Mouse (Mus musculus): ENCODE data around the gene Pde4a. TPM values are rescaled to one million over a fixed set of nuclear protein-coding genes. Genes with fewer than 3 reads are reported as not detected.

Gene Pde4a
- total and polyA plus RNA-seq, 3 experiments = 1.7 to 7.6 (median 4.8) TPM

GRCm38 (mm10) chr9:21197981-21198380 is 32.5 kb downstream of the Pde4a start:
- Histone ChIP-seq H3K27ac (ENCODE audit: insufficient read depth, low read depth) (no peak overlapping the region), H3K4me1 (ENCODE audit: control insufficient read depth in 1 of 2, insufficient read depth in 2 of 2) (peaks cover 33 to 78% of the 10 kb centered on the region in 2 experiments), H3K9ac (ENCODE audit: insufficient read depth, low read depth) (no peak overlapping the region), H3K4me3 (replicated peaks in 1 of 3; ENCODE audit: low read depth in 2 of 3, low read length in 2 of 3, poor library complexity in 1 of 3) (no peak overlapping the region), H3K79me2 (replicated peaks; ENCODE audit: control insufficient read depth, extremely low read depth, insufficient read depth, poor library complexity, severe bottlenecking) (no peaks in the 10 kb centered on the region), H3K9me3 (replicated peaks; ENCODE audit: low read length) (no peaks in the 10 kb centered on the region), H3K36me3 (replicated peaks in 1 of 2; ENCODE audit: control insufficient read depth in 1 of 2, insufficient read depth in 1 of 2, low read length in 1 of 2) (peaks cover 29 to 58% of the 10 kb centered on the region in 2 experiments), H3K4me2 (ENCODE audit: insufficient read depth, low read depth, poor library complexity, severe bottlenecking) (no peak overlapping the region), H3K27me3 (replicated peaks) (no peaks in the 10 kb centered on the region)
- in situ Hi-C loops (cut with MboI; ENCODE audit: low pct_ligation_motif_present, low pct_unique_long_range_greater_than_20kb, low sequenced_read_pairs) (no loop called here), dilution Hi-C loops (cut with MboI; ENCODE audit: extremely low pct_ligation_motif_present, extremely low pct_unique_long_range_greater_than_20kb, low sequenced_read_pairs) (no loop called here)
- TF ChIP-seq POLR2AphosphoS2 (IDR thresholded peaks at IDR 0.05; ENCODE audit: low read depth, low read length) = no peak
- TF ChIP-seq BHLHE40 (IDR thresholded peaks at IDR 0.05; ENCODE audit: low read depth, low read length) = no peak
- TF ChIP-seq IRF4 (IDR thresholded peaks at IDR 0.05; ENCODE audit: low read depth, low read length) = no peak
- TF ChIP-seq ETS1 (conservative IDR thresholded peaks at IDR 0.05; ENCODE audit: low read depth, low read length) = no peak
- TF ChIP-seq UBTF (IDR thresholded peaks at IDR 0.05; ENCODE audit: low read depth, low read length) = no peak
- TF ChIP-seq JUND (conservative IDR thresholded peaks at IDR 0.05; ENCODE audit: low read depth, low read length) = no peak
- TF ChIP-seq NELFE (IDR thresholded peaks at IDR 0.05; ENCODE audit: low read depth, low read length) = no peak
- TF ChIP-seq CHD2 (IDR thresholded peaks at IDR 0.05; ENCODE audit: low read length) = no peak
- TF ChIP-seq JUN (IDR thresholded peaks at IDR 0.05; ENCODE audit: insufficient read depth, low read depth, low read length) = no peak
- DNase-seq (ENCODE audit: extremely low read depth) = no peak

- Histone ChIP-seq H3K4me2 (ENCODE audit: insufficient read depth, low read depth, poor library complexity, severe bottlenecking) (no peak overlapping the region), H3K27ac (ENCODE audit: insufficient read depth, low read depth) (no peak overlapping the region), H3K9ac (ENCODE audit: insufficient read depth, low read depth) (no peak overlapping the region), H3K79me2 (replicated peaks; ENCODE audit: control insufficient read depth, extremely low read depth, insufficient read depth, poor library complexity, severe bottlenecking) (no peaks in the 10 kb centered on the region), H3K4me1 (ENCODE audit: control insufficient read depth in 1 of 2, insufficient read depth in 2 of 2) (peaks cover 37 to 87% of the 10 kb centered on the region in 2 experiments), H3K27me3 (replicated peaks) (no peaks in the 10 kb centered on the region), H3K36me3 (replicated peaks in 1 of 2; ENCODE audit: control insufficient read depth in 1 of 2, insufficient read depth in 1 of 2, low read length in 1 of 2) (peaks cover 34 to 57% of the 10 kb centered on the region in 2 experiments), H3K9me3 (replicated peaks; ENCODE audit: low read length) (no peaks in the 10 kb centered on the region), H3K4me3 (replicated peaks in 1 of 3; ENCODE audit: low read depth in 2 of 3, low read length in 2 of 3, poor library complexity in 1 of 3) (no peak overlapping the region)
- dilution Hi-C loops (cut with MboI; ENCODE audit: extremely low pct_ligation_motif_present, extremely low pct_unique_long_range_greater_than_20kb, low sequenced_read_pairs) = no loop called here
- in situ Hi-C loops (cut with MboI; ENCODE audit: low pct_ligation_motif_present, low pct_unique_long_range_greater_than_20kb, low sequenced_read_pairs) = no loop called here
- no peak for TF ChIP-seq CHD2 (IDR thresholded peaks at IDR 0.05; ENCODE audit: low read length)
- peak; percentile 68 for TF ChIP-seq TCF12 (IDR thresholded peaks at IDR 0.05; ENCODE audit: low read depth, low read length)
- peak; percentile 94 for TF ChIP-seq EP300 (IDR thresholded peaks at IDR 0.05; ENCODE audit: low read length)
- TF ChIP-seq MAZ (IDR thresholded peaks at IDR 0.05; ENCODE audit: low read depth, low read length) = no peak
- peak; percentile 60; the same call in 1 of the 2 replicates for TF ChIP-seq MYC (IDR thresholded peaks at IDR 0.05; ENCODE audit: low read depth, low read length)
- TF ChIP-seq NRF1 (IDR thresholded peaks at IDR 0.05; ENCODE audit: low read depth, low read length) = no peak
- peak; percentile 57; the same call in 1 of the 2 replicates for TF ChIP-seq ZNF384 (IDR thresholded peaks at IDR 0.05; ENCODE audit: low read depth, low read length)
- no peak for TF ChIP-seq UBTF (IDR thresholded peaks at IDR 0.05; ENCODE audit: low read depth, low read length)
- TF ChIP-seq ZKSCAN1 (IDR thresholded peaks at IDR 0.05; ENCODE audit: borderline replicate concordance, low read depth, low read length) = no peak
- TF ChIP-seq BHLHE40 (IDR thresholded peaks at IDR 0.05; ENCODE audit: low read depth, low read length) = peak; percentile 93
- TF ChIP-seq IRF4 (IDR thresholded peaks at IDR 0.05; ENCODE audit: low read depth, low read length) = peak; percentile 88
- 0 out of 2 replicates have a peak, but pooled peaks have one; percentile 25 for TF ChIP-seq MXI1 (IDR thresholded peaks at IDR 0.05; ENCODE audit: low read depth, low read length)
- TF ChIP-seq ETS1 (conservative IDR thresholded peaks at IDR 0.05; ENCODE audit: low read depth, low read length) = peak; percentile 62
- DNase-seq (ENCODE audit: extremely low read depth) = peak; percentile 48
These were observed 33.4 kb downstream of the Pde4a start for GRCm38 (mm10) chr9:21198960-21199359.

Measured in CH12.LX (cell line).